Mouse (Mus musculus) forebrain, embryonic 10.5 days (tissue): ENCODE measurements around the gene Doc2a. TPM values are rescaled to one million over a fixed set of nuclear protein-coding genes. Genes with fewer than 3 reads are reported as not detected.
A peak's percentile ranks its signal among the peaks of the same experiment; 100 is the strongest.

Source experiments
- DNase-seq: peaks from one replicate; pipeline ENCODE4 v3.0.0-alpha.2; 2017; ENCODE audit warnings: low spot score; ENCODE audit errors: extremely low spot score
- H3K27ac ChIP-seq: fragments of 300-500 bp; sonication (generic); 2 replicates; pipeline ENCODE4 v1.5.1; 2016; ENCODE audit warnings: mild to moderate bottlenecking
- H3K27me3 ChIP-seq: fragments of 300-500 bp; sonication (generic); 2 replicates; pipeline ENCODE4 v1.6.1; 2016; ENCODE audit warnings: mild to moderate bottlenecking; ENCODE audit not compliant: poor library complexity, severe bottlenecking
- H3K36me3 ChIP-seq: fragments of 300-500 bp; sonication (generic); replicated peaks from 2 replicates; pipeline ENCODE4 v1.6.1; 2016; ENCODE audit warnings: mild to moderate bottlenecking, moderate library complexity
- H3K4me1 ChIP-seq: fragments of 300-500 bp; sonication (generic); 2 replicates; pipeline ENCODE4 v1.6.1; 2016
- H3K4me3 ChIP-seq: fragments of 300-500 bp; sonication (generic); 2 replicates; pipeline ENCODE4 v1.5.1; 2016; ENCODE audit warnings: mild to moderate bottlenecking, moderate library complexity
- H3K9me3 ChIP-seq: fragments of 300-500 bp; sonication (generic); 2 replicates; pipeline ENCODE4 v1.6.1; 2016; ENCODE audit warnings: mild to moderate bottlenecking, moderate library complexity
- WGBS: fragments of 180-500 bp; shearing (Covaris S2); methylation state at CpG from one replicate; pipeline ENCODE4 v1.1.7; 2016; 5-methylcytosine and 5-hydroxymethylcytosine counted together
- polyA plus RNA-seq: library from polyadenylated mRNA; unstranded; fragments of >200 nt; fragmentation: Nextera tagmentation; extraction: Ambion mirVana; gene quantifications from 2 replicates; pipeline ENCODE4 v1.2.1, GENCODE M21; 2016

Gene Doc2a
- 9.8 and 10.1 TPM in 2 replicates for polyA plus RNA-seq

- WGBS: 31% methylated on average over 4 of the region's 4 CpGs
Measured at GRCm38 (mm10) chr7:126847116-126847420, at the start of gene Doc2a. Gene Doc2a, plus strand, starts transcription at chr7:126847416.

GRCm38 (mm10) chr7:126798127-126799049 lies 48.8 kb upstream of the Doc2a start:
- H3K4me3 ChIP-seq: peak overlapping the region; percentile 91
- peaks cover 57% of the 10 kb centered on the region for H3K4me1 ChIP-seq
- H3K9me3 ChIP-seq: no peaks in the 10 kb centered on the region
- DNase-seq: no peak
- peaks cover 69% of the 10 kb centered on the region for H3K36me3 ChIP-seq
- no peaks in the 10 kb centered on the region for H3K27me3 ChIP-seq
- WGBS: 1% methylated on average over 40 of the region's 40 CpGs
- H3K27ac ChIP-seq: peak overlapping the region; percentile 98

More at GRCm38 (mm10) chr7:126847116-126847420, at the start of gene Doc2a:
- Histone ChIP-seq H3K4me1 (peaks cover 72% of the 10 kb centered on the region), H3K4me3 (peak within 1 kb of the TSS; percentile 81), H3K36me3 (peaks cover 25% of the 10 kb centered on the region), H3K27ac (peak within 1 kb of the TSS; percentile 89), H3K9me3 (no peaks in the 10 kb centered on the region), H3K27me3 (peaks cover 56% of the 10 kb centered on the region)
- DNase-seq: no peak

DNA sequence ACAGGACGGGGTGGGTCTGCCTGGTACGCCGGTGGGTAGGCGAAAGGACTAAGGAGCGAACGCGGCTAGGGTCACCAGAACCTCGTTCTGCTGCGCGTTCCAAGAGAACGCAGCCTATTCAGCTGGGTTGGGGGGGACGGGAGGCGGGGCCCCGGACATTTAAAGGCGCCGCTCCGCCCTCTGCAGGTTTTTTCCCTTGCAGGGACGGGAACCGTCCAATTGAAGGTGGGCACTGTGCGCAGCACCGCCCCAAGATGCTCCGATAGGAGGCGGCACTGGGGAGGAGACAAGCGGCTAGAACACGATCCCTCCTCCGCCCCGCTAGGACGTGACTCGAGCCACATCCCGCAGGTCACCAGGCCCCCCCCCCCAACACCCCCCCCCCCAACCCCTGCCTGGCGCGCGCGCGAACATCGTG lies 48.2 kb upstream of the Doc2a start:
- peaks cover 70% of the 10 kb centered on the region for H3K36me3 ChIP-seq
- H3K4me3 ChIP-seq: peak overlapping the region; percentile 91
- DNase-seq: peak; percentile 97
- peak overlapping the region; percentile 98 for H3K27ac ChIP-seq
- H3K4me1 ChIP-seq: peaks cover 52% of the 10 kb centered on the region
- H3K9me3 ChIP-seq: no peaks in the 10 kb centered on the region
- WGBS: under 1% methylated on average over 36 of the region's 36 CpGs
- no peaks in the 10 kb centered on the region for H3K27me3 ChIP-seq

- no peak for DNase-seq
- no peaks in the 10 kb centered on the region for H3K27me3 ChIP-seq
- peak overlapping the region; percentile 98 for H3K27ac ChIP-seq
- H3K9me3 ChIP-seq: no peaks in the 10 kb centered on the region
- H3K4me3 ChIP-seq: peak overlapping the region; percentile 91
- H3K36me3 ChIP-seq: peaks cover 70% of the 10 kb centered on the region
- under 1% methylated on average over 38 of the region's 38 CpGs for WGBS
- H3K4me1 ChIP-seq: peaks cover 52% of the 10 kb centered on the region
Measured at GRCm38 (mm10) chr7:126799468-126800268, 47.5 kb upstream of the Doc2a start.

- H3K36me3 ChIP-seq: peaks cover 70% of the 10 kb centered on the region
- DNase-seq: no peak
- 45% methylated on average over 5 of the region's 5 CpGs for WGBS
Measured at GRCm38 (mm10) chr7:126800269-126801056, 46.8 kb upstream of the Doc2a start.

GRCm38 (mm10) chr7:126801057-126801422 lies 46.2 kb upstream of the Doc2a start:
- H3K9me3 ChIP-seq: no peaks in the 10 kb centered on the region
- peaks cover 42% of the 10 kb centered on the region for H3K4me1 ChIP-seq
- peak overlapping the region; percentile 13; the same call in 1 of the 2 replicates for H3K4me3 ChIP-seq
- H3K27me3 ChIP-seq: no peaks in the 10 kb centered on the region
- WGBS: 96% methylated on average over 16 of the region's 16 CpGs
- H3K36me3 ChIP-seq: peaks cover 70% of the 10 kb centered on the region
- peak overlapping the region; percentile 98 for H3K27ac ChIP-seq
- no peak for DNase-seq

More at GRCm38 (mm10) chr7:126800269-126801056, 46.8 kb upstream of the Doc2a start:
- Histone ChIP-seq H3K27me3 (no peaks in the 10 kb centered on the region), H3K4me3 (peak overlapping the region; percentile 91), H3K4me1 (peaks cover 48% of the 10 kb centered on the region), H3K27ac (peak overlapping the region; percentile 98), H3K9me3 (no peaks in the 10 kb centered on the region)

DNA sequence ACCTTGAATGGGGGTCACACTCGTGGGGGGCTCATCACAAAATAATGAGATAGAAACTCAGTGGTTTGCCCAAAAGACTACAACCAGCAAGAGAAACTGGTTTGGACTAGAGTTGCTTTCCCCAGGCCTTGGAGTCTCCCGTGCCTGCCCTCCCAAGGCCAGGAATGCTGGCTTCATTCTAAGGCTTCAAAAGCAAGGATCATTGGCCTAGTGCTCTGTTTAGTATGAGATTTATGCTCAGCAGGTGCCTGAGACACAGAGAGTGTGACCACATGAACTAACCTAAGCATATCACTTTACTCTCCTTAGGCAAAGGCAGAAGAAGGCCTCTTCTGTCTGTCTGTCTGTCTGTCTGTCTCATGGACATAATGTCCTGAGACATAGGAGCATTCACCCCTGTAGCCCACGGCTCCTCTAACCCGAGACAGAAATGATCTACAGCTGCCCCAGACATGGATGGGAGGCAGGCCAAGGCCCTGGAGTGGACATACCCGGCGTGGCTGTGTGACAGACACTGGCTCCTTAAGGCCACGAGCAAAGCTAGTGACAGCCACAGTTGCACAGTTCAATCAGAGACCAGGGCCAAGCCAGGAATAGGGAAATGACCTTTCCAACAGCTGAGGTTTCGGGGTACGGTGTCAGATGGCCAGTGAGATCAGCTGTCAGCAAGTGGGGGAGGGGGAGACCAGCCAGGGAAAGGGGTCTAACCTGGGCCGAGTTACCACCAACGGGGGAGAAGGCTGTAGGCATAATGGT lies 44.9 kb upstream of the Doc2a start:
- Histone ChIP-seq H3K4me3 (no peak overlapping the region), H3K9me3 (no peaks in the 10 kb centered on the region), H3K36me3 (peaks cover 70% of the 10 kb centered on the region), H3K27ac (no peak overlapping the region), H3K27me3 (no peaks in the 10 kb centered on the region), H3K4me1 (peaks cover 35% of the 10 kb centered on the region)
- WGBS: 88% methylated on average over 11 of the region's 11 CpGs
- no peak for DNase-seq

DNA sequence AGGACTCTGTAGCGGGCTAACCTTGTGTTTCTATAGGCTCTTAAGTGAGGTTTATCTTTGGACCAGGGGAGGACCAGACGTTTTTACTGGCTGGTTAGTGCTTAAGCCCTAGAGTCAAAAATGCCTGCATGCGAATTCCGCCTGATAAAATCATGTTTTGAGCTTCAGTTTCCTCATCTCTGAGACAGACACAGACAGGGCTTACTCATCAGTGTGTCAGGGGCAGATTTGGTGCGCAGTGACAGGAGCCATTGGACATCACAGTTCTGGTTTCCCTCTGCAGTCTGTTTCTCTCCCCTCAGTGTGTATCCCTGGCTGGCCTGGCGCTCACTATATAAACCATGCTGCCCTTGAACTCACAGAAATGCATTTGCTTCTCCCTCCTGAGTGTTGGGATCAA lies 44.0 kb upstream of the Doc2a start:
- Histone ChIP-seq H3K4me3 (no peak overlapping the region), H3K9me3 (no peaks in the 10 kb centered on the region), H3K36me3 (peaks cover 70% of the 10 kb centered on the region), H3K27me3 (no peaks in the 10 kb centered on the region), H3K27ac (no peak overlapping the region), H3K4me1 (peaks cover 35% of the 10 kb centered on the region)
- 86% methylated on average over 6 of the region's 6 CpGs for WGBS
- DNase-seq: no peak

DNA sequence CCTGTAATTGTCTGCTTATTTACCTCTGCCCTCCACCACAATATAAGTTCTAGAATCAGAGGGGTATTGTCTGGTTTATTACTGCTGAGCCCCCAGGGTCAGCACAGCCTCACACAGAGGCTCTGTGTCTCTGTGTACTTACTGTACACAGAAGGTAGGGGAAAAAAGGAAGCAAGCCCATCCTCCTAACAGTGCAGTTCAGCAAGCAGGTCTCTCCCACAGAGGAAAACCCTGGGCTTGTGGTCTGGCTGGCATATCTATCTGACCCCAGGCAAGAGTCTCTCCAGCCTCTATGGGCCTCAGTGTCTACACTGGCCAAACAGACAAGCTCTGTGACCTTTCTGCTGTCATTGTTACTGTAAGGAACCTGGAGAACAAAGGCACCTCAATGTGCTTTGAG lies 43.5 kb upstream of the Doc2a start:
- Histone ChIP-seq H3K4me3 (no peak overlapping the region), H3K27me3 (no peaks in the 10 kb centered on the region), H3K36me3 (peaks cover 70% of the 10 kb centered on the region), H3K9me3 (no peaks in the 10 kb centered on the region), H3K27ac (no peak overlapping the region), H3K4me1 (peaks cover 38% of the 10 kb centered on the region)
- no peak for DNase-seq

DNA sequence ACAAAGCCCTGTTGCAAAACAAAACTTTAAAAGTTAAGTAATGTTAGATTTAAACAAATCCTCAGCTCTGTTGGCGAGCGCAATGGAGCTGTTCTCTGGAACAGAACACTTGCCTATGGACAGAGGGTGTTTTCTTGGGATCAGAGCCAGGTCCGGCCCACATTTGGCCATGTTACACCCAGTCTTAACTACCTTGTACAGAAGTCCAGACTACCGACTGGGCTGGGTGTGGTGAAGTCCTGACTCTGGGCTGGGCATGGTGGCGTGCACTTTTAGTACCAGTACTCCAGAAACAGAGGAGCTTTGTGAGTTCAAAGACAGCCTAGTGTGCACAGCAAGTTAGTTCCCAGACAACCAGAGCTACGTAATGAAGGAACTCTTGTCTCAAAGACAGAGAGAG lies 40.3 kb upstream of the Doc2a start:
- H3K27ac ChIP-seq: 0 out of 2 replicates have a peak overlapping the region, but pooled peaks have one; percentile 97
- H3K9me3 ChIP-seq: no peaks in the 10 kb centered on the region
- DNase-seq: no peak
- no peaks in the 10 kb centered on the region for H3K27me3 ChIP-seq
- H3K4me1 ChIP-seq: peaks cover 32% of the 10 kb centered on the region
- peaks cover 60% of the 10 kb centered on the region for H3K36me3 ChIP-seq
- H3K4me3 ChIP-seq: peak overlapping the region; percentile 79; the same call in 1 of the 2 replicates
- WGBS: 91% methylated on average over 6 of the region's 6 CpGs

DNA sequence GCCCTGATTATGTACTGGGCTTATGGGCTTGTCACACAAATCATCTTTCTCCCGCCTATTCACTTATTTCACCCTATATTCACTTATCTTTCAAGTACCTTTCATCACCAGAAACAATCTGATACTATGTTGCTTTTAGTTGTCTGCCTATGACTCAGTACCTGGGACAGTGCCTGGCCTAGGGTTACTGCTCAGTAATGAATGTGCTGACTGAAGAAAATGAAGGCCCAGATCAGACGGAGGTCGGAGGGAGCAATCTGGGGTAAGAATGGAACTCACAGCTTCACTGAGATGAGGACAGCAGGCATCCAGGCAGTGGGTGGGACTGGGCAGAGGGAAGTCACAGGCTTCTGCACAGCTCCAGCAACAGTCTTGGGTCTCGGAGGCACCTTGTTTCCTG lies 39.8 kb upstream of the Doc2a start:
- WGBS: 82% methylated on average over 4 of the region's 4 CpGs
- Histone ChIP-seq H3K4me1 (peaks cover 32% of the 10 kb centered on the region), H3K9me3 (no peaks in the 10 kb centered on the region), H3K4me3 (peak overlapping the region; percentile 79), H3K36me3 (peaks cover 55% of the 10 kb centered on the region), H3K27ac (peak overlapping the region; percentile 97), H3K27me3 (0 out of 2 replicates have a peak, but pooled peaks cover 2% of the 10 kb centered on the region)
- DNase-seq: no peak
